Mouse (Mus musculus) testis, postnatal 10 days (tissue): Measurements from ENCODE around the gene Mast1.

Source experiments
- DNase-seq: peaks from one replicate; pipeline ENCODE4 v3.0.0; 2021; ENCODE audit warnings: low spot score

Mast1 gene

DNA sequence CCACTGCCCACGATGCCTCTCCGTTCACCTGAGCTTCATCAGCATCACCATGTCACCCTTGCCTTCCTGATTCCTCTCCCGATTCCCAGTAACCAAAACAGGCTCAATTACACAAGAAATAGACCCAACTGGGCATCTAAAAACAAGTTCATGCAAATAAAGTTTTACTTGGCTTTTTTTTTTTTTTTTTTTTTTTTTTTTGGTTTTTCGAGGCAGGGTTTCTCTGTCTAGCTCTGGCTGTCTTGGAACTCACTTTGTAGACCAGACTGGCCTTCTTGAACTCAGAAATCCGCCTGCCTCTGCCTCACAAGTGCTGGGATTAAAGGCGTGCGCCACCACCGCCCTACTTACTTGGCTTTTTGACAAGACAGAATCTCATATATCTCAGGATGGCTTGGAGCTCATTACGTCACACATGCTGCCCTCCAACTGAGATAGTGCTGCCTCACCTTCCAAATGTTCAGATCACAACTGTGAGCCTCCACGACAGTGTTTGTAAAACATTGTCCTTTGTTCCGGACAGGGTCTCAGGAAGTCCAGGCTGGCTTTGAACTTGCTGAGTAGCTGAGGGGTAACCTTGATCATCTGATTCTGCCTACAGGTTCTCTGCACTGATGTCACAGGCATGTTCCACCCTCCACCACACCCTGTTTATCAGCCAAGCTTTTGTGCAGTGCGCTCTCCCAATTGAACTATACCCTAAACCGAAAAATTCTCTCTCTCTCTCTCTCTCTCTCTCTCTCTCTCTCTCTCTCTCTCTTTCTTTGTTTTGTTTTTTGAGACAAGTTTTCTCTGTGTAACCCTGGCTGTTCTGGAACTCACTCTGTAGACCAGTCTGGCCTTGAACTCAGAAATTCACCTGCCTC lies 694 bp upstream of the Mast1 start:
- no peak for DNase-seq

DNA sequence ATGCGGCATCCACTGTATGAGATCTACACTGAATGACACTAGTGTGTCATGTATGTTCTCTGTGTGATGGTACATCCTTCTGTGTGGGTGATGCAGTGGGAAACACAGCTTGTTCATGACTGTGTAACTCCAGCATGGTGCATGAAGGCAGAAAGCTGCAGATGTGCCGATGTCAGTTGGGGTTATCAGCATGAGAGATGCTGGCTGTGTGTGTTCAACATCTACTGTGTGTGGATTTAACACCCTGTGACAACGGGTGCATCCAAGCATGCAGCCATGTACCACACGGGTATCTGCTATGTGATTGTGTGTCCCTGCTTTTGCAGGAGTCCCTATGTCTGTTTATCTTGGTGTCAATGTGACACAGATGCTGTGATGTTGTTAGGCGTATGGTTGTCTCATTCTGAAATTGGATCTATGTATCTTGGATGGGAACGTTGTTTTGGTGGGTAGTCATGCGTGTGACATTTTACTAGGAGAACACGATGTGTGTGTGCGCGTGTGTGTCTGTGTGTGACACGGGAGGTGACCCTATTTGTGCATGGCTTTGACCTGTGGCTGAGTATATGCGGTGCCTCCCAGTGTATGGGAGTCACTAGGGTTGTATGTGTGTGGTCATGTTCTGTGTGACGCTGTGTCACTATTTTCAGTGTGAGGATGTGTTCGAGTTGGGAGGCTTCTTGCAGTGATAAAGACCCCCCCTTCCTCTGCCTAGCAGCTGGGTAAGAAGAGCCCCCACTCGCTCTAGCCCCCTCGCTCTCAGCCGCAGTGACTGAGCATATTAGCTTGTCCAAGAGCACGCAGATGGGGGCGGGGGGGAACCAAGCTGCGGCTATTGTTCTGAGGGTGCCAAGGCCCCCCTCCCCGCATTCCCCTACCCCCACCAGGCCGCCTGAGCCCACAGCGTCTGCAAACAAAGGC lies 858 bp downstream of the Mast1 start:
- DNase-seq: no peak

DNA sequence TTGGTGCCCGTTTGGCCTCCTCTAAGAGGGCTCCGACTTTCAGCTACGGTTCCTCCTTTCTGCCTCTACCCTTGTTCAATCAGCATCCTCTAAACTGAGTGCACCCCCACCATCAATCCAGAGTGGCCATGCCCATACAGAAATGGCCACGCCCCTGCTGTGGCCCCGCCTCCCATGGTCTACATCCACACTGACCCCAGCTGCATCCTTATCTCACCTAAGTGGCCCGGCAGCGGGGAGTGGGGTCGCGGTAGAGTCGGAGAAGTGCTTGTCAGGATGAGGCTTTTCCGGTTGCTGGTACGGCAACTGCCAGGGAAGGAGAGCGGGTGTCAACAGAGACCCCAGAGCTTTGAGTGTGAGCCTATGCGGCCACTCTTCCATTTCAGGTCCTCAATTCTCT lies 1.7 kb downstream of the Mast1 start:
- no peak for DNase-seq

DNA sequence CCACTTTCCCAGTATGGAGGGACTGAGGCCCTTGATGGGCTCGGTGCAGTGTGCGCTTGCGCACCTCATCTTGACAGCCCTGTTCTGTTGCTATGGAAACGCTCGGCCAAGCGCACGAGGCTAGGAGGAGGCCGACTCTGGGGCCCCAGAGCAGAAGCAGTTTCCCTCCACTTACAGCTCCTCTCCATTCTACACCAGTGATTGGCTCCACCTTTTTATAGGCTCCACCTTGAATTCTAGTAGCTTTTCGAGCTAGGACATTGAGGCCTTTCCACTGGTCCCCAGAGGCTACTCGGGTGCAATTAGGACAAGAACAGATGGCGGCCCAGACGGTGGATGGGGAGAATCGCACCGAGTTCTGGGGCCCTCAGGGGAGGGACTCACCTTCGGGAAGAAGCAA lies 2.3 kb downstream of the Mast1 start:
- DNase-seq: no peak

DNA sequence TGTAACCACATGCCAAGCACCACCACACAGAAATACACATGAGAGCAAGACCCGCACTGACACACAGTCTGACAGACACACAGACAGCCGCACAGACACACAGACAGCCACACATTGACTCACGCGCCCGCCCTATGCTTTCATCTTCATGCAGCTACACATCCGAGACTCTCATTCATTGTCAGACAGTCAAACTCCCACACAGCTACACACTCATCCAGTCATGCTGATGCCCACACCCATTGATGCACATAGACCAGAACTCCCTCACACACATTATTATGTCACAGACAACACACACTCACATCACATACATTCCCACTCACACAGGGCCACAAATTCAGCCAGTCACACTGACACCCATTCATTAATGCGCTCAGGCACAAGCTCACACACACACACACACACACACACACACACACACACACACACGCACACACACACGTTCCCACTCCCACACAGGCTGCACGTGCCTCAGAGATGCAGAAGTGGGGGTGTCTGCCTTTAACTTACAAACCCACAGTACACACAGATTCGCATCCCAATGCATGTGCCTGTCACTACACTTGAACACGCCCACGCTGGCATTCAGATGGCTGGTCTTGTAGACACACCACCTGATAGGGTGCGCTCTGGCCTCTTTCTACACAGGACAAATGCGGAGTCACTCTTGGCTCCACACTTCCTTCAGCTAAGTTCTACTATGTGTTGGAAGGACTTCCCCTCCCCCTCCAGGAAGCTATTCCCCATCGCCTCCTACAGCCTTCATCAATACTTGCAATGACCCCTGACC lies 3.2 kb downstream of the Mast1 start:
- no peak for DNase-seq

DNA sequence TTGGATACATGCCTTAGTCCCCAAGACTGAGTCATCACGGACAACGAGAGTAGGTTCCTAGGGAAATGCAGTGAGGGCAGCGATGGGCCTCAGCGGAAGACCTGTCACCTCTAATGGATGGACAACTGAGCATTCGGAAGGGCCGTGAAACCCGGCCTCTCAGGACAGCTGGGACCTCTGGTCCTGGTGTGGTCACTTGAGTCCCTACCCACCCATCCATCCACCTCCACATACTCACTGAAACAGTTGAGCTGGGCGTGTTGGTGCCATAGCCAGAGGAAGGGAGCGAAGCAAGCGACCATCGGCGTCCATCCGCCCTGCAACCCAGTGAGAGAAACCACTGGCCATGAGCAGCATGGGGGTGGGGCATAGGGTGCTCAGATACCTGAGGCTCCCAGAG lies 6.6 kb downstream of the Mast1 start:
- no peak for DNase-seq

DNA sequence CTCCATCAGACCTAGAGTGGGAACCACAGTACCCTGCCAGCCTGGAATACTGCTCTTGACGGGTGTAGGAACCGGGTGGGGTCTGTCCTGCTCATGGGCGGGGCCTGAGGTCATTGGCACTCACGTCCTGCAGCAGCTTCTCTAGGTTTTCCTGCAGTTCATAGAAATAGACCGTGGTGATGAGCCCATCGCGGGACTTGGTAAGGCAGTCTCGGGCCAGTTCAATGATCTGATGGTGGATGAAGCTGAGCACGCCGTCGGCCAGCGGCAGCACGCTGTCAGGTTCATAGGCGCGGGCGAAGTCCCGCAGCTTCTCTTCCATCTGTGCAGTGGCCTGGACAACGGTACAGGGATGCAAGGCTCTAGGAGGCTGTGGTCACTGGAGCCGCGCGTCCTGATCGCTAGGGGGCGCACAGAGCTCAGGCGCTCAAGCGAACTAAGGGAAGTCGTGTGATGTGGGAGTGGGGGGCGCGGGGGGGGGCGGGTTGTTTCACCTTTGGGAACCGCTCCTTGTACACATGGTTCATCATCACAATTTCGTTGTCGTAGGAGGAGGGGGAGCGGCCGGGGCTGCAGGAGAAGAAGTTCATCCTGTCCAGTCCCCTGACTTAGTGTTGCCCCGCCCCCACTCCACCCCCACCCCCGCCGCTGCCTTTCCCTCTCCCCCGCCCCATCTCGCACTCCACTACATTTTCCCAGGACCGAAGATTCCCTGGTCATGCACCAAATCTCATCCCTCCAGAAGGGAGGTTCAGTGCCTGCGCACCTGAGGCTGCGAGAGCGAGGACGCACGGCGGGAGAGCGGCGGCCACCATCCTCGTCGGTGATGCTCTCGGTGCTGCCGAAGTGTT lies 8.5 kb downstream of the Mast1 start:
- peak; percentile 85 for DNase-seq

DNA sequence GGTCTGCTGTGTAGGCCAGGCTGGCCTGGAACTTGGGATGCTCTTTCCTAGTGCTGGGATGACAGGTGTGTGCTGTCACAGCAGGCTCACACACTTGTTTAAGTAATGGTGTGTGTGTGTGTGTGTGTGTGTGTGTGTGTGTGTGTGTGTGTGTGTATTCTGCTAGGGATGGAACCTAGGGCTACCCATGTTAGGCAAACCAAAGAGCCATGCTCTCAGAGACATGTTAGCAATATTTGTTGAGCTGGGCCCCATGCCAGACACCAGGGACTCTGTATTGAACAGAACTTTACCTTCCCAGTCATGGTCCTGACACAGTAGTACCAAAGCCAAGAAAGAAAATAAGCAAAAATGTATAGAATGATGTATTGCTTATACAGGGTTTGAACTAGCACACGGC lies 9.6 kb downstream of the Mast1 start:
- no peak for DNase-seq

DNA sequence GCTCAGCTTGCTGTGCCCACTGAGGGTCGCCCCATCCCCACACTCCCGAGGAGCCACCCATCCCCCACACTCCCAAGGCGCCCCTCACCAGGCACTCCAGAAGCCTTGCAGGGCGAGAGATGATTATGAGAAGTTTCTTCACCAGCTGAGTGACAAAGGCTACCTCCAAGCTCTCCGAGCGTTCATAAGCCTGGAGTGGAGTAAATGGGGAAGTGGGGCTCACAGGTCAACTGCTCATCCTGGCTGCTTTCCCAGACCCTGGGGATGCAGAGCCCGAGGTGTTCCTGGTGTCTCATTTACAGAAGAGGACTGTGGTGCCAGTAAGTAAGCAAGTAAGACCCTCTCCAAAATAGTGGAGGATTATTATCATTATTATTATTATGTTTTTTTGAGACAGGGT lies 11.6 kb downstream of the Mast1 start:
- DNase-seq: no peak

DNA sequence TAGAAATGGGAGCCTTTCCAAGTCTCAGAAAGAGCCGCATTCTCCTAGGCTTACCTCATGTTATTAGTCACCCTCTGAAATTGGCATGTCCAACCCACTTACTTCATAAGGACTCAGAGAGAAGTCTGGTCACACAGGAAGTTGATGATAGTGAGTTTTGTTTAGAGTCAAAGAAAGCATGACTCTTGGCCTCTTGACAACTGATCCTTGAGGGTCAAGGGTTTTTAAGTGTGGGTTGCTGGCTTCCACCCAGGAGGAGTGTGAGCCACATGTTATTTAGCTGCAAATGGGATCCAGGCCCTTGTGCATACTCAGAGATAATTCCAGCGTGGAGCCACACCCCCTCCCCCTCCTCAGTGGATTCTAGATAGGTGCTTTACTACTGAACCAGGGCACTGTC lies 15.6 kb downstream of the Mast1 start:
- DNase-seq: no peak

DNA sequence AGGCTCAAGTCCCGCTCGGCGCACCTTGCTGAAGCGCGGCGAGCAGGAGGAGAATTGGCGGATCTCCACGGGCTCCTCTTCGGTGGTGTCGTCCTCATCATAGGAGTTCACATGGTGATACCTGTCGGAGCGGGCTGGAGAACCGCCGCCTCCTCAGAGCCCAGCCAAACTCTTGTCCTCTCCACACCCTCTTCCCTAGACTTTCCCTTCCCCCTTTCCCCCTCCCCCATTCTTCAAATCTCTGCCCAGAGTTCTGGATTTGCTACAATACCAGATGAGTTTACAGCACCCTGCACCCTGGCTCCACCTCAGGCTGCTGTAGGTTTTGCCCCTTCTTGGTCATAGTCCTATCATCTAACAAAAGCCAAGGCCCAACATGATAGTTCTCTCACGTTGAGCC lies 18.5 kb downstream of the Mast1 start:
- no peak for DNase-seq

DNA sequence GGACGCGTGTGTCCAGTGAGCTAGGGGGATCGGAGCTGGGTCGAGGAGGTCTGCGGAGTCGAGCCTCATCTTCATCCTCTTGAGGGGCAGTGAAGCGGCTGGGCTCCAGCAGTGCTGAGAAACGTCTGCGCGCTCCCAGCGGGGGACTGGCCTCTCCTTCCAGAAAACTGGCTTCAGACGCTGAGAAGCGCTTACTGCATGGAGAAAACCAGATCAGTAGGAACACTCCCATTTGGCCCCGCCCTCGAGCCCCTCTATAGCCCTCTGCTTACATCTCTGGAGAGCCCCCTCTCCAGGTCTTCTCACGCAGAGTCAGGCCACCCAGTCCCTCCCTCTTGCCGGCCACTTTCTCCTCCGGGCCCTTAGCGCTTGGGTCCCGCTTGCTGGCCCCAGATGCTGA lies 19.4 kb downstream of the Mast1 start:
- DNase-seq: no peak

DNA sequence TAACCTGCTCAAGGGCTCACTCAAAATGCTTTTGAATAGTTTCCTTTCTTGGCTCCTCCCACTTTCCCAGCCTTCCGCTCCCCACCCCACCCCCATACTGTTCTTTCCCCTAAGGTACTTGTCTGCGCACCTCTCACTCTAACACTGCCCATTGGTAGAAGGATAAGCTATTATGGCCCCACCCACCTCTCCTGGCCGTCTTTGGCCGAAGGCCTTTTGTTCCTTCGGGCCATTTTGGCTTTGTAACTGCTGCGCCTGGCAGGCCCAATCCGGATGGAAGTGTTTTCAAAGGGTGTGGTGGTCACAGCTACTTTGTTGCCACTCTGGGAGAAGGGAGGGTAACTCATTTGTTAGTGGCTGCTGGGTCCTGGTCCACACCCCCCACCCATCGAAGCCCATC lies 21.9 kb downstream of the Mast1 start:
- DNase-seq: no peak

DNA sequence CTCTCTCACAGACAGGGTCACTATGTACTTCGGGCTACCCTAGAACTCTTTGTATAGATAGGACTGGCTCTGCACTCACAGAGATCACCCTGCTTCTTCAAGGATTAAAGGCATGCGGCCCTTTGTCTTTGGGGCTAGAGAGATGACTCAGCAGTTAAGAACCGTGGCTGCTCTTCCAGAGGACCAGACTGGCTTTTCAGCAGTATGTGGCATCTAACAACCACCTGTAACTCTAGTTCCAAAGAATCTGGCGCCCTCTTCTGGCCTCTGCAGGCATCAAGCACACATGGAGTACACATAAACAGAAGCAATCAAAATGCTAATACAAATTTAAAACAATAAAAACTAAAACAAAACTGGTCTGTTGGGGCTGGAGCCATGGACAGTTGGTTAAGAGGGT lies 23.2 kb downstream of the Mast1 start:
- DNase-seq: no peak

DNA sequence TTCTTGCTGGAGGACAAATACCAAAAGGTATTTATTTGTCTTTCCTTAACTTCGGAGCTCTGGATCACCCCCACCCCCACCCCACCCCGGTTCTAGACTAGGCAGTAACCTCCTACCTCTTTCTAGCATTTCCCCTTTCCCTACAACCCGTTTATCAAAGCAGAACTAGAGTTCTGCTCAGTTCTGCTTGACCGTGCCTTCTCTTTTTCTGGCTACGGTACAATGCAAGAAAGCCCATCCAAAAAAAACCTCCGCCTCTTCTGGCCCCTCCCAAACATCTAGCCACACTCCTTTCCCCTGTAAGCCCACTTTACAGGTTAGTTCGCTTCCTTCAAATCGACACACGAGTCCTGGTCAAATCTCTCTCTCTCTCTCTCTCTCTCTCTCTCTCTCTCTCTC lies 23.7 kb downstream of the Mast1 start:
- DNase-seq: no peak

DNA sequence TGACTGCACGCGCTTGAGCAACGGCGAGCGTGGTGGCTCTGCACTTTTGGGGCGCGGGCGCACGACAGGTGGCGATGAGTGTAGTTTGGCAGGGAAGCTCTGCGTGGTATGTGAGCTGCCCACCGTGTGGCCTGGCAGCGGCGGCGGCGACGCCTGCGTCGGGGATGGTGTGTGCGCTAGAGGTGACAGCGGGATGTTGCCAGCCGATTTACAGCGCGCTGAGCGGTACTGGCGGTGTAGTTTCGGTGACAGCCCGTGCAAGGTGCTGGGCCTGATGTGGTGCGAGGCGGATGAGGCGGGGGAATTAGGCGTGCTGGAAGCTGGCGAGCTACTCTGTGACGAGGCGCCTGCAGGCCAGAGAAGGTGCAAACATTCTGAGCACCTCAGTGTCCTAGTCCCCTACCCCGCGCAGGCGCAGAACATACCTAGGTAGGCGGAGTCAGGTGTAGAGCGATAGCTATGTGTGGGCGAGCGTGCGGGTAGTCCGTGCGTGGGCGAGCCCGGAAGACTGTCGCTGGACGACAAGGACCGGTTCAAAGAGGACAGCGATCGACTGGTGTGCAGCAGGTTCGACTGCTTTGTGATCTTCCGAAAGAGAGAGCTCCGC lies 24.2 kb downstream of the Mast1 start:
- DNase-seq: peak; percentile 83

DNA sequence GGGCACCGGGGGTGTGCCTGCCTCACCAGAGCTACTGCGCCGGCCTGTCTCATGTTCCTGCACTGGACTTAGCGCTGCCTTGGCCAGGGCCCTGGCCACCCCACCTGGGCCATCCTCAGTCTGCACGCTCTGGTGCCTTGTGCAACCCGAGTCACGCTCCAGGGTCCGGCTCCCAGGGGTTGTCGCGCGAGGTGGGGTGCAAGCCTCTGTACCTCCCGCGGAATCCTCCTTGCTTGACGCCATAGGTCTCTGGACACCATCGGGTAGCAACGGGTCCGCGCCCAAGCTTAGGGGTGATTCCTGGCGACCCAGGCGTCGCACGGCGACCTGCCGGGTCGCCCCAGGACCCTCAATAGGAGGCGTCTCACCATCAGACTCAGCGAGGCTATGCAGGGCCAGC lies 24.8 kb downstream of the Mast1 start:
- DNase-seq: no peak

DNA sequence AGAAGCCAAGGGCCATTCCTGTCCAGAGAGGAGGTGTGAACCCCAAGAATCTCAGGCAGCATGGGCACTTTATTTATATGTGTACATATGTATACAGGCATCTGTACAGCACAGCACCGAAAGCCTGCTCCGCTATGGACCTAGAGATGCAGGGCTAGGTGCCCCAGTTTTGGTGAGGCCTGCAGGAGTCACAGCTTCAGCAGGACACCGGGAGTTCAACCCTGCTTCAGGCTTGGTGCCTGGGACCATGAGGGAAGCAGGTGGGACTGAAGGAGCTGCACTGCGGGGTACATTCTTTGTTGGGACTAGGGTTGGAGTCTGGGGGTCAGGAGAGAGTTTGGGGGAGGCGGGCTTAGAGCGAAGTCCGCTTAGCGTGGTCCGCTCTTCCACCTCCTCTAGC lies 25.3 kb downstream of the Mast1 start:
- no peak for DNase-seq

DNA sequence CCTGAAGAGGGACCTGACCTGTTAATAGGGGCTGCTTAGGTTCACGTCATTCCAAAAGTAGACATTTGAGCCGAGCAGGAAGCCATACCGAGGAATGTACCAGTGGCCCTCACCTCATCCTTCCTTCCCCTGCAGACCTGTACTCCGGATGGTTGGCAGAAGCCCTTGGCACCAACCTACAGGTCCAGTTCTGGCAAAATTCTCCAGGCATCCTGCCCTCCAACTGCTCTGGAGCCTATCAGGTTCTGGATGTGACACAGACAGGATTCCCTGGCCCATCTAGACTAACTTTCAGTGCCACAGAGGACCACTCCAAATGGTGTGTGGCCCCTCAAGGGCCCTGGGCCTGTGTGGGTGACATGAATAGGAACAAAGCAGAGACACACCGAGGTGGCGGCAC lies 26.6 kb downstream of the Mast1 start:
- DNase-seq: no peak

DNA sequence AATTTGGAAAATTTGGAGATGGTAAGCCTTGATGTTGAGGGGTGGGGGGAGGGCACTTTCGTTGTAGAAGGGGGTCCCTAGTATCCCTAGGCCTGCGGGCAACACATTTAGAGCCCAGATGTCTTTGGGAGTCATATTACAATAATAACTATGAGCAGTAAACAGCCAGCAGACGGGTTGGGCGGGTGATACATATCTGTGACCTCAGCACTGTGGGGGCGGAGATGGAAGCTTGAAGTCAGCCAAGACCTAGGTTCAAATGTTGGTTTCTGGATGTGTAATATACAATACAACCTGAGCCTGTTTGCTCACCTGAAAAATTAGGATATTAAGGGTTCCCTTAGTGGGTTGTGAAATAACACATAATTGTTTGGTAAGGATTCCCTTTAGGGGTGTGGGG lies 27.2 kb downstream of the Mast1 start:
- DNase-seq: no peak

DNA sequence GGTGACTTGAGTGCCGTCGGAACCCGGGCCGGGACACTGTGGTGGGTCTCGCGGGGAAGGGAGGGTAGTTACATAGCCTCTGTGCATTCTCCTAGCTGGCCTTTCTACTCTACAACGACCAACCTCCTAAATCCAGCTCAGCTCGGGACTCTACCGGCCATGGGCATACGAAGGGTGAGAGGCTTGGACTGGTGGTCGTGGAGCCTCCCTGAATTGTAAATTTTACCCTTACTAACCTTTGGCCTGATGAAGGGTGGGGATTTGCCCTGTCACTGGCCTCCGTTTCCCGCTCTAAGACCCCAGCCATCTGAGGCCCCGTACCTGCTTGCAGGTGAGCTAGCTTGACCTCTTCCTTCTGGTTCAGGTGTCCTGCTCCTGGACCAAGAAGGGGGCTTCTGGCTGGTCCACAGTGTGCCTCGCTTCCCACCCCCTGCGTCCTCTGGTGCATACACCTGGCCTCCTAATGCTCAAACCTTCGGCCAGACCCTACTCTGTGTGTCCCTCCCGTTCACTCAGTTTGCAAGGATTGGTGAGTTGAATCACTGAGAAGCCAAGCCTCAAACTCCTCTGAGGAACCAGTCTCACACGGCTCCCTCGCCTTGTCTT lies 27.9 kb downstream of the Mast1 start:
- no peak for DNase-seq
